Mouse (Mus musculus) cerebellum, postnatal 25 days (tissue): Measurements from ENCODE around the gene Clip1.
A peak's percentile ranks its signal among the peaks of the same experiment; 100 is the strongest.
"Not testable (repeated sequence)": the region's sequence is repeated elsewhere in the genome, so short reads cannot be mapped to it uniquely, and the experiment has no call there.

Experiments used
- DNase-seq, 2 experiments: peaks; one replicate each; pipeline ENCODE4 v3.0.0; 2021; ENCODE audit warnings: mixed read lengths in 2 of 2

Clip1 gene

DNA sequence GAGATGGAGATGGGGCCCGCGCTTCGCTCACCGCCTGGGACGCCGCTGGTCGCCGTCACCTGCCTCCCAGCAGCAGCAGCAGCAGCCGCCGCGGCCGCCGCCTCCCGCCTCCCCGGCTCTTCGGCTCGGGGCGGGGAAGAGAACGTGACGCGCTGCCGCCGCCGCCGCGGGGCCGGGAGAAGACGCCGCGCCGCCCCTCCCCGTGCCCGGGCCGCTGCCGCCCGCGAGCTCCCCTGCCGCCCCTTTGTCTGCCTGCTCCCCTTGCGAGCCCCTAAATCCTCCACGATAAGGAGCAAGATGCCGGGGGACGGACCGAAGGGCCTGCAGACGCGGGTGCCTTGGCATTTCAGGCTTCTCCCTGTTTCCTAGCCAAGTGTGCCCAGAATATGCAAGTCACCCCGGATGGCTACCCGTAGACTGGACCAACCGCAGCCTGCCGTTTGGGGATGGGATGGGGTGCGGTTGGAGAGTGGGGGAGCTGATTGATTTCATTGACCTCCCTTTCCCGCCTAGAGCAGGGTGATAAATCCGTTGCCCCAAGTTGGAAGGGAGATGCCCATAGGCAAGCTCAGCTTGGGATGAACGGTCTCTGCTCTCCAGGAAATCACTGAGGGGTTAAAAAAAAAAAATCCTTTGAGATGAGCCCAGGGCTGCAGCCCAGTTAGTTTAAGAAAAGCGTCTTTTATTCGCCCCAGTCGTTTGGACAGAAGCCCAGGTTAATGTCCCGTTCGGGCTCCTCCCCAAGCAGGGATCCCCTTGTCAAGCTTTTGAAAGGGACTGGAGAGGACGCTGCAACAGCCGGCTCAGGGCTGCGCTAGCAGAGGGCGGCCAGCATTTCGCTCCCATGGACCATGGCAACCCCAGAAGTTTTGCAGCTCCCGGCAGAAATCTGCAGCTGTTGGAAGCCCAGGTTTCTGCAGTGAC lies at the start of gene Clip1:
TSS of gene Clip1 (minus strand) at position 398 of the 924 bp plus-strand sequence.
- peak; percentile 85 to 88 for DNase-seq

DNA sequence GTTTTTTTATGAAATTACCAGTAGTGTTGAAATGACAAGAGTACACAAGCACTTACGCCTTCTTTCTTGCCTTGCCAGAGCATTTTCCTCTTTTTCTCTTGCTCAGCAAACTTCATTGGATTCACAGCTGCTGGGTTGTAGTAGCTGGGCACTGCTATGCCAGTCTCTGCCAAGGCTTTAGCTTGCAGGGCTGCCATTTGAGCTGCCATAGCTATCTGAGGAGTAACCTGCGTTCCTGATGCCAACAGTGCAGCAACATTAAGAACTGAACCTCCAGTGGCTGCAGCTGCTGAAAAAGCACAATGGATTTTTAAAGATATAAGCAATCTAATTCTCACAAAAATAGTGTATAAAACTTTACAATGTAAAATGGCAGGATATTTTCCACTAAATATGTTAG lies 46.6 kb upstream of the Clip1 start:
- no peak for DNase-seq

DNA sequence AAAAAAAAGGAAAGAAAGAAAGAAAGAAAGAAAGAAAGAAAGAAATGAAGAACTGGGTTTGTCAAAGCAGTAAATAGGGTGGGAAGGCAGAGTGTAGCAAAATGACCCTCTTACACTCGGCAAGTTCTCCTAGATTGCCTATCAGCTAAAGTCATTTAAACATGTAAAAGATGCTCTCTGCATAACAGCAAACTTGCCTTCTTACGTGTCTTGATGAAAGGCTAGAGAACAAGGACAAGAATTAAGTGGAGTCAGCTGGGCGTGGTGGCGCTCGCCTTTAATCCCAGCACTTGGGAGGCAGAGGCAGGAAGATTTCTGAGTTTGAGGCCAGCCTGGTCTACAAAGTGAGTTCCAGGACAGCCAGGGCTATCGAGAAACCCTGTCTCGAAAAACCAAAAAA lies 39.4 kb upstream of the Clip1 start:
- not testable (repeated sequence) for DNase-seq

DNA sequence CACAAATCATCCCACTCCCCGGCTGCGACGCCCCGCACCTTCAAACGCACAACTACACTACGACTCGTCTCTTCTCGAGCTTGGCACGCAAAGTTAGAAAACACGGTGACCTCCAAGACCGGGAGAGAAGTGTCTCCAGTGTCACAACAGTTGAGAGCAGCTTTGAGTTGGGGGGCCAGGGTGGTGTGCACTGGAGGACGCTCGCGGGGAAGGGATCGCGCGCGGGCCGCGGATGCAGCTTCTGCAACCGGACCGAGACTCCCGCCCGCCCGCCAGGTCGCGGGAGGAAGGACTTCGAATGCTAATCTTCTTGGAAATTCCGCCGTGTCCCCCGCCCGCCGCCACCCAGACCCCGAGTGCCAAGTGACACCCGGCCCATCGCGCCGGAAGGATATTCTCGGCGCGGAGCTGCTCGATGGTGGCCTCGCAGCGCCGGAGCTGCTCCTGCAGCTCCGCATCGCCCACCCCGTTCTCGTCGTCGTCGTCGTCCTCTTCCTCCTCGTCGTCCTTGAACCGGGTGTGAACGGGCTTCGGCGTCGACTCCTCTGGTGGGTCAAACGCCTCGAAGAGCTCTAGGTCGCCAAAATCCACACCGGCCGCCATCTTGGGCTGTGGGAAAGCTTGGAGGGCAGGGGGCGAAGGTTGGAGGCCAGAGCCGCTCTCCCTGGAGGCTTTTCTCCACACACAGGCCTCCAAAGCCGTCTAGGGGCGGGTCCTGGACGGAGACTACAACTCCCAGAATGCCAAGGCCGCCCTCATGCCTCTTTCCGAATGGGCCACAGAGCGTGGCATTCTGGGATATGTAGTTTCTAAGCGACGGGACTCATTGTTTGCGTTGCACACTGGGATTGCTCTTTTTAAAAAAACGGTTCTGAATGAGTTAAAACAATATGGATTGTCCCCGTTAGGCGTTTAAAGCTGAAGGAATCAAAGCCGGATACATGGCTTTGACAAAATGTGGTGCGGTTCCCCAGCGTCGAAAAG lies 36.2 kb upstream of the Clip1 start, which contains the start of gene Zcchc8:
TSS of gene Zcchc8 (minus strand) at position 773 of the 984 bp plus-strand sequence.
- DNase-seq: peak; percentile 94 to 95

DNA sequence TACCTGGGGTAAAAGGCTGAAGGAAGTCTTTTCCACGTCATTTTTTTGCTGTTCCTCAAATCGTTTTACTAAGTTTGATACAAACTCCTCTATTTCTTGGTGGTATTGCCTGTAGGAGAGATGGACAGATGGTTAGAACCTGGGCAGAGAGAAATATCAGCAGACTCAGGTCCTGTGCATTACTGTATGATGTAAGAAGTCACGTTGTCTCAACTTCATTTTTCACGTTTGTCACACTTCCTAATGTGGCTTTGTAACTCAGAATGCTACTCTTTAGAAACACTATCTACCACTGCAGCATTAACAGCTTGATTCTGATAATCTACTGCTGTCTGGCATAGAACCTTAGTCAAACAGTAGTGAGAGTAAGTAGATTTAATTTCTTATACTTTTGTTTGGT lies 30.2 kb upstream of the Clip1 start:
- DNase-seq: no peak

DNA sequence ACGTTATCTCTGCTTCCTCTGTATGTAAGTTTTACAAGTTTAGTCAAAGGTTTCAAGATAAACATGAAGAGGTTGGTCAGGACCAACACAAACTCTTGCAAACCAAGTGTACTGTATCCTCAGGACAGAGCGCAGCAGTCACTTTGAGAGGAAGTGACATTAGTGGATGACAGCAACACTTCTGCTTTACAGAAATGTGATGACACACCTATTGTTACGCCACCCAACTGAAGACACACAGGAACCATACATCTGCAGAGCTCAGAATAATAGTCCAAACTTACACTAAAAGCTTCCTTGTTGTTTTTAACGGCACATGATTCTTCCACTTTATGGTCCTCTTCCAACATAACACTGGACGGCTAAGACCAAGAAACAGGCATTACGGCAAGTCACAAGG lies 29.4 kb upstream of the Clip1 start:
- no peak for DNase-seq

DNA sequence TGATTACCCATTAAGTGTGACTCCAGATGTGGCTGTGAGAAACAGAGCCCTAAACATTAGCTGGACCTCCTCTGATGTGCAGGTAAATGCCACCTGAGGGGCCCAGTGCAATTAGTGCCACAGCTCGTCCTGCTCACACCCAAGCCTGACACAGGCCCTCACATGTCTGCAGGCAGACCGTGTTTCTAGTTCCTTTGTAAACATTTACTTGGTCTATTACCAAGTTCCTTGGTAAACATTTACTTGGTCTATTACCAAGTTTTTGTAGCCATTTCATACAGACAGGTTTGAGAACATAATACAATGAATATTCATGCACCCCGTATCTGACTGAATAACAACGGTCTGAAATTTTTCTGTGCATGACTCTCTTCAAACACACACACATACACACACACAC lies 25.2 kb upstream of the Clip1 start:
- no peak for DNase-seq

DNA sequence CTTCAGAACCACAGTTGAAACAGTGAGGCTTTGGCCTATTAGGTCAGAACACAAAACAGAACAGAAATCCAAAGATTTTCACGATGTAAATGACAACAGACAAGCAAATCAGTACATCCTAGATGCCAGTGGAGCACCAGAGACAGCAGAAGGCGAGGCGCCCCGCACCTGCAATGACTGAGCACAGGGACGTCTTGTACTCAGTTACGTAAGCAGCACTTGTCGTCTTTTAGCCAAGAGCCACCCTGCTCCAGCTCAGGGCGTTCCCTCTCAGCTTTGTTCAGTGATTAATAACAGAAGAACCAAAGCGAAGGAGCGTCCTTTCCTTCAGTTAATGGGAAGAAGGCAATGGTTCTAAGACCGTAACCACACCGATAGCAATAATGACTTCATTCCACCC lies 24.2 kb upstream of the Clip1 start:
- DNase-seq: no peak

DNA sequence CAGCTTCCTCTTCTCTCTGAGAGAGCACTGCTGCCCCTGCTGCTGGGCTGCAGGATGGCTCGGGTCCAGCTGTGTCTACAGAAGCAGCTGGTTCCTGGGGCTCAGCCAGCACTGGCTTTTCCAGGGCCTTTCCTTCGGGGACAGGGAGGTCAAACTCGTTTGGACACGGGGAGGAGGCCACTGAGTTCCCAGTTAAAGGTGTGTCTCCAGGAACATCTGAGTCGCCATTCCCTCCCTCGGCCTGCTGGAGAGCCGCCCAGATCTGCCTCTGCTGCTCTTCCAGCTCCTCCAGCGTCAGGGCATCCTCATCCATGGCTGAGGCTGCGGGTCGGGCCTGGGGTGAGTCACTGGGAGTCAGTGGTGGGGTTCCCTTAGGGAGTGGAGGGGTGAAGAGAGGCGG lies 16.2 kb upstream of the Clip1 start:
- peak; percentile 33 to 59 for DNase-seq

DNA sequence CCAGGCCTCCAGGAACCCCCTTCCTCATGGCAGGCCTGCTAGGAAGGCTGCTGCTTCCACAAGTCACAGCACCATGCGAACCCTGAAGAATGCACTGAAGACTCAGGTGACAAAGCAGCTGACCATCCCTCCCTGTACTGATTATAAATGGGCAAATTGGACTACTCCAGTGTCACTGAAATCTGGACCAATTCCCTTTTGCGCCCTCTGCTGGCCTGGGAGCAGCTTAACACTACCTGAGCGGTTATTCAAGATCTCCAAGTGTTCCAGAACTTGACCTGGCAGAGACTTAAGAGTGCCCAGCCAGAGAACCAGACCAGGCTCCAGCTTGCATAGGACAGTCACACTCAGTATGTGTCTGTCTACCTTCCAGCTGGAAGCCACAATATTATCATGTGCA lies 14.8 kb upstream of the Clip1 start:
- peak; percentile 86 to 91 for DNase-seq

DNA sequence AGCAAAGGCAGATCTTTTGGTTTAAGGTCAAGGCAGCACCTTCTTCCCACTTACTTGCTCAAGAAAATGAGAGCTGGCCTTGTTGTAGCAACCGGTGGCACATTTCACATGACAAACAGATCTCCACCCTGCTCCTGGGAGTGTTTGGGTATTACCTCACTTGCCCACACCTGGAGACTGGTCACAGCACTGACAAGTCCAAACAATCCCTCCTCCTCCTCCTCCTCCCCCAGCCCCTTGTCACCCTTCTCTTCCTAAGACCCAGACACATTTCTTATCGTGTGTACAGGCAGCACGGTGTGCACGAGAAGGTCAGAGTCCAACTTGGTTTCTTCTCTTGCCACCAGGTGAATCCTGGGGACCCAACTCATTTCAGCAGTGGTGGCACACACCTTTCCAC lies 12.5 kb upstream of the Clip1 start:
- DNase-seq: no peak

DNA sequence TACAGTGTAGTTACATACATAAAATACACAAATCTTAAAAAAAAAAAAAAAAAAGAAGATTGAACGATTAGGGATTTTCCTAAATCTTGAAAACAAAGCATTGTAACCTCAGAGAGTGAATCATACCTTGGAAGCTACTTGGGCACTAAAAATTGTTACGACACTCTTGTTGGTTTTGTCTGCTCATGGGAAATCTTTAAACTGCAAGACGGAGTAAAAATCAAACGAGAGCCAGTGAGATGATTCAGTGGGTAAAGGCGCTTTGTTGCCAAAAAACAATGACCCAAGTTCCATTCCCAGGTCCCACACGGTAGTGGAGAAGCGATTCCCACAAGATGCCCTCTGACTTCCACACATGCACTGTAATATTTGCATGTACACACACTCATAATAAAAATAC lies 11.8 kb upstream of the Clip1 start:
- no peak for DNase-seq

DNA sequence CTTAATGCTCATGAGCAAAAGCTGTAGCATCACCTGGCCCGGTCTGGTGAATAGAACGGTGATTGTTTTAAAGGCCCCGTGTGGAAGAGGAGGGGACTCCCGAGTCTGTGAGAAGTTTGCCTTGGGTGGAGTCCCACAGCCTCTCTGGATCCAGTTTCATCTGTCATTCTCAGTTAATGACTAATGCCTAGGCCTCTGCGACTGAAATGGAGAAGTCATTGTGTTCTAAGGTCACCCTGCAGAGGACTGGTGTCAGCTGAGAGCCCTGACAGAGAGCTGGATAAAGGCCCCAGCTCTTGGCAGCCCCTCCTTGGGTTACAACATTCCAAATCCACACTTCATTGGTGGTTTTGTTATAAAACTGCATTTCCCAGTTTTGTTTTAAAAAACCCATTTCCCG lies 10.1 kb upstream of the Clip1 start:
- no peak for DNase-seq

DNA sequence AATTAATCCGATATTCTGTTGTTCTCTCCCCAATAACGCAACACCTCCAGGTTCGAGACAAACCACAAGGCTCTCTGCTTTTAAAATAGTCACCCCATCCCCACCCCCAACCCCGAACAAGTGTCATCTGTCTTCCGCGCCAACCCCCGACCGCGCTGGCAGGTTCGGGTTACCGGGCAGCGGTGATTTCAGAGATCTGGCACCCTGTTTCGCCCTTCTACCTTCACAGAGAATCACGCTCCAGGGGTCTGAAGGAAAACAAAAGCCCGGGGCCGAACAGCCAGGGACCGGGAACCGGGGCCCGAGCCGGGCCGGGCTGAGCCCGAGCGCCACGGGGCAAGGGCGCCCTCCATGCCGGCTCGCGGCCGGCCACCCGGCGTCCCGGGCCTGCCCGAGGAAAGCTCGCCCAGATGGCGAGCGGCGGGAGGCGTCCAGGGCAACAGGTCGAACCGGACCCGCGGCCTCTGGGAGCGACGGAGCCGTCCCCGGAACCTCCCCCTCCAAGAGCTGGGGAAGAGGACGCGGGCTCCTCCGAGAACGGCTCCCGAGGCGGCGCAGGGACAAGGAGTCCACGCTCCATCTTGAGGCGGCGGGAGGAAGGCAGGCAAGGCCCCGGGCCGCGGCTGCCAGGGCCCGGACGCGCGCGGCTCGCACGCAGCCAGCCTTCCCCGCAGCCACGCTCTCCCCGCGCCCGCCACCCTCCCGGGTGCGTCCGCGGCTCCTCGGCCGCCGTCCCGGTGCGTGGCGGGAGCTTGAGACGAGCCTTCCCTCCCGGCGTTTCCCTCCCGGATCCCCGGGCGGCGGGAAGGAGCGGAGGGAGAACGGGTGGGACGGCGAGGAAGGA lies 819 bp downstream of the Clip1 start:
- DNase-seq: peak; percentile 85 to 86

DNA sequence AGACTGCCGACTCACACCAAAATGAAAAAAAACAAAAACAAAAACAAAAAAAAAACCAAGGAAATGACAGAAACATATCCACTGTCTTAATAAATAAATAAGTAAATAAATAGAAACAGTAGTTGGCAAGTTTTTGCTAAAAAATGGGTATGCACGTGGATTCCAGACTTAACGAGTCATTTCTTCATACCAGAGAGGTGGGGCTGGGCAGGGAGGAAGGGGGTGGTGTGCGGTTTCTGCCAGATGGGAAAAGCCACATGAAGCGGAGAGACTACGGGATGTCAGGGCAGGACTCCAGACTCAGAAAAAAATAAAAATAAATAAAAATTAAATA lies 1.4 kb downstream of the Clip1 start:
- no peak for DNase-seq

DNA sequence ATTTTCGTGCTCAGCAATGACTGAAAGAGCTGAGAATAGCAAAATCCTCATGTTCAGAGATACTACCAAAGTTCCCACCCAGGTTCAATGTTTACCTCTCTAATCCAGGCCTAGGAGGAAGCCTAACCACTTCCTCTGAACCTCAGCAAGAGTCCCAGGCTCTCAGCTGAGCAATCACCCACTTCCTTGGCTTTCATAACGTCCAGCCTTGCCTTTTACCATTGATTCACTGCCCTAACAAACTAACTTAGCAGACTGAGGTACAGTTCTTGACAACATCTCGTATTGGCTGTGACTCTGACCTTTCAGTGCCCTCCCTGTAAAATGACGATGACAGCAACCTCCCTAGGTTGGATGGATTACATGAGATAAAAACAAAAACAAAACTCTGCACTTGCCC lies 2.0 kb downstream of the Clip1 start:
- no peak for DNase-seq

DNA sequence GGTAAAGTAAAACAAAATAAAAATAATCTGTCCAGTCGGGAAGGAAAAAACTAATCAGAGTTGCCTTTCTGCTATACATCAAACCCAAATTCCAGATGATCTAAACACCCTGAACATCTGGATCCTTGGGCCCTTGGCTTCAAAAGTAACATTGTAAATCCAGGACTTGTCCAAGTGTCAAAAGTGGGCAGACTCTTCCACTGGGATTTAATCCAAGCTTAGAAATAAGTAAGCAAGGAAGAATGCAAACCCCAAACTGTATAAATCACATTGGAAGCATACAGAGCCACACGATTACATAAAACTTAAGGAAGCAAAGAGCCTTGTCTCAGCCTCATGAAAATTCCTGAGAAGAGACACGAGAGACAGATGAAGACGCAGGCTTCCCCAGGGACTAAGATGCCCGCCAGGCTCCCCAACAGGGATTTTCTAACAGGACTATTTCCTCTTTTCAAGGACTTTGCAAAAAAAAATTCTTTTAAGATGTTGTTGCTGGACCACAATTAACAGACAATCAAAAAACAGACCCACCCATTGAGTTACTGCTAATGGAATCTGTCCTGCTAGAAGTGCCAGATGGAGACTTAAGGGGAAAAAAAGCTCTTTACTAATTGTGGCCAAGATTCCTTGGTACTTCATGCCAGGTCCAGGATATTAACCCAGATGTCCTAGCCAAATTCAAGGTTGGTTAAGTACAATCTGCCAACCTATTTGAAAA lies 4.7 kb downstream of the Clip1 start:
- DNase-seq: peak in 1 of 2 experiments; percentile 52

DNA sequence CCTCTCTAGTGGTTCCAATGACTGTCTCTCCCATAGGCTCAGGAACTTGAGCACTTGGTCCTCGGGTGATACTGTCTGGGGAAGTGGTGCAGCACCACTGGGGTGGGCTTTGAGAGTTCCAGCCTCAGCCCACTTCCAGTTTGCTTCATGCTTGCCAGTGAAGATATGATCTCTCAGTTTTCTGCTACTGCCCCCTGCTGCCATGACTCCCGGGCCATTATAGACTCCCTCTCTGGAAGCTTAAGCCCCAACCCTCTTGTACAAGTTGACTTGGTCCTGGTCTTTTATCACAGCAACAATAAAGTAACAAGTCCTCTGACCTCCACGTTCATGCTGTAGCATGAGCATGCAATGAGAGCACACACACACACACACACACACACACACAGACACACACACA lies 5.3 kb downstream of the Clip1 start:
- DNase-seq: peak in 1 of 2 experiments; percentile 29

DNA sequence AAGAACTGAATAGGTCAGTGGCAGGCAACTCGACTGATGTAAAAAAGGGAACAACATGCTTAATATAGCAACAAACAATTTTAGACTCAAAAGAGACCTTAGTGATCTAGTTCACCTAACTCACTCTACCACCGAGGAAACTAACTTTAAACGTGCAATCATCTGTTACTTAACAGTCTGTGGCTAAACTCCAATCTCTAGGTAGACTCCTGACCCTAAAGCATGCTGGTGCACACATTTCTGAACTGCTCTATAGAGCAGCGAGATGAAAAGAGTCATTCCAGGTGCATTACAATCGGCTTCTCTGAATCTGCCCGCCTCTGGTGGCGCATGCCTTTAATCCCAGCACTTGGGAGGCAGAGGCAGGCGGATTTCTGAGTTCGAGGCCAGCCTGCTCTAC lies 8.7 kb downstream of the Clip1 start:
- DNase-seq: no peak

DNA sequence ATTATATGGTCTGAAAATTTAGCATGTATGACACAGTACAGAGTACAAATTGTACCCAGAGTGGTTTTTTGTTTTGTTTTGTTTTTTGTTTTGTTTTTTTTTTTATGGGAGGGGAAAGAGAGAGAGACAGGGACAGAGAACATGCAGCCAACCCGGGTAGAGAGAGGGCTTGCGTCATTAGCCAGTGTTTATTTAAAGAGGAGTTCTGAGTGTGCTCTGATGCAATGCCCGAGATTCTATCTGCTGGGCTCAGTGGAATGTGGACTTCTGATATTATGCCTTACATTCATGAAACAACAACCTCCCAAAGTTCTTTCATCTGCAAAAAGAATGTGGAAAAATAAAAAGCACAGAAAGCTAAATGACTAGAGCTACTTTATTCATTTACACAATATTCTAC lies 9.2 kb downstream of the Clip1 start:
- DNase-seq: no peak

DNA sequence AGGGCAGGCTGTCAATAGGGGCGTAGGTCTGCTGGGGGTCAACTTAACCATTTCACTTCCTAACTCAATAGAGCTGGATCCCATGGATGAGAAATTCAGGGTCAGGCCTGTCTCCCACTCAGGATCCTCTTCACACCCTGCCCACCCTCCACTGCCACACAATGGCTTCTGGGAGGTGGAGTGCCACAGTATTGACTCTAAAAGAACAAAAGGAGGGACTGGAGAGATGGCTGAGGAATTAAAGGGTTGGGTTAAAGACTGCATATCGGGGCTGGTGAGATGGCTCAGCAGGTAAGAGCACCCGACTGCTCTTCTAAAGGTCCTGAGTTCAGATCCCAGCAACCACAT lies 13.0 kb downstream of the Clip1 start:
- DNase-seq: no peak
